Comparison of ENCODE assay signal across 15 mouse cellular contexts in genomic region chr3:65432236-65432635, GRCm38 (mm10). TPM values are rescaled to one million over a fixed set of nuclear protein-coding genes. Genes with fewer than 3 reads are reported as not detected.
A peak's percentile ranks its signal among the peaks of the same experiment; 100 is the strongest.
DNase-seq lines count a peak whose midpoint lies in the region; ATAC-seq and TF ChIP-seq lines count a peak whose summit lies in the region.
"Had no signal": no experiment of that assay in that cellular context is flagged by ENCODE, and none has a peak within 500 bp of the region (broad histone marks: within the 10 kb centered on the region; RNA-seq: fewer than 3 reads in every experiment).

No protein-coding gene starts in this region.

- no peak overlapping the region for H3K4me2 ChIP-seq in hindbrain, postnatal 0 days (ENCODE audit: low read depth, low read length)
- H3K4me2 ChIP-seq in hindbrain, embryonic 12.5 days (replicated peaks) = no peak overlapping the region
- H3K4me2 ChIP-seq: forebrain, embryonic 15.5 days; lung, embryonic 15.5 days; neural tube, embryonic 12.5 days had no signal

- H3K4me1 ChIP-seq in hindbrain, postnatal 0 days (ENCODE audit: insufficient read depth, low read length) = no peaks in the 10 kb centered on the region
- no peaks in the 10 kb centered on the region for H3K4me1 ChIP-seq in hindbrain, embryonic 12.5 days
- H3K4me1 ChIP-seq: forebrain, embryonic 15.5 days; heart, embryonic 10.5 days; lung, embryonic 15.5 days; neural tube, embryonic 12.5 days had no signal

- no peaks in the 10 kb centered on the region for H3K36me3 ChIP-seq in hindbrain, postnatal 0 days (ENCODE audit: insufficient read depth, low read length)
- H3K36me3 ChIP-seq in hindbrain, embryonic 12.5 days = no peaks in the 10 kb centered on the region
- H3K36me3 ChIP-seq: forebrain, embryonic 15.5 days; heart, embryonic 10.5 days; lung, embryonic 15.5 days; neural tube, embryonic 12.5 days had no signal

- DNase-seq in hindbrain, postnatal 0 days (ENCODE audit: low spot score) = no peak
- peak; percentile 19 for DNase-seq in thymus, postnatal 14 days
- DNase-seq in thymus, adult 18-20 months = no peak
- DNase-seq in R1 (ENCODE audit: low read depth, low spot score) = peak; percentile 52
- DNase-seq in cerebellum, adult 9-10 months = no peak
- DNase-seq: adrenal gland, adult 8-10 months; kidney, adult 8-10 months; thymus, postnatal 25 days had no signal

- TF ChIP-seq CTCF in hindbrain, postnatal 0 days (IDR thresholded peaks at IDR 0.05; ENCODE audit: low read depth) = peak; percentile 20; the same call in 1 of the 2 replicates

- no peaks in the 10 kb centered on the region for H3K27me3 ChIP-seq in hindbrain, postnatal 0 days (ENCODE audit: insufficient read depth, low read length)
- H3K27me3 ChIP-seq in hindbrain, embryonic 12.5 days = no peaks in the 10 kb centered on the region
- H3K27me3 ChIP-seq: forebrain, embryonic 15.5 days; lung, embryonic 15.5 days; neural tube, embryonic 12.5 days had no signal

- 97% methylated on average over 5 of the region's 5 CpGs for WGBS in hindbrain, postnatal 0 days
- WGBS in hindbrain, embryonic 12.5 days = 96% methylated on average over 5 of the region's 5 CpGs

- no peak overlapping the region for H3K4me3 ChIP-seq in hindbrain, postnatal 0 days (ENCODE audit: low read length)
- H3K4me3 ChIP-seq in hindbrain, embryonic 12.5 days = no peak overlapping the region
- H3K4me3 ChIP-seq: erythroblast, embryonic 14.5 days; forebrain, embryonic 15.5 days; heart, embryonic 10.5 days; lung, embryonic 15.5 days; neural tube, embryonic 12.5 days had no signal

- H3K9me3 ChIP-seq in hindbrain, postnatal 0 days (ENCODE audit: low read length) = no peaks in the 10 kb centered on the region
- H3K9me3 ChIP-seq in hindbrain, embryonic 12.5 days (replicated peaks) = no peaks in the 10 kb centered on the region
- H3K9me3 ChIP-seq: forebrain, embryonic 15.5 days; heart, embryonic 10.5 days; lung, embryonic 15.5 days; neural tube, embryonic 12.5 days had no signal

- H3K27ac ChIP-seq in hindbrain, postnatal 0 days = no peak overlapping the region
- H3K27ac ChIP-seq in hindbrain, embryonic 12.5 days = no peak overlapping the region
- H3K27ac ChIP-seq: forebrain, embryonic 15.5 days; heart, embryonic 10.5 days; lung, embryonic 15.5 days; neural tube, embryonic 12.5 days had no signal

- ATAC-seq in hindbrain, postnatal 0 days = no peak
- ATAC-seq in hindbrain, embryonic 12.5 days (ENCODE audit: low FRiP score) = no peak
- no peak for ATAC-seq in erythroblast, adult 5-6 weeks (replicated peaks; ENCODE audit: low FRiP score, poor library complexity, severe bottlenecking)
- ATAC-seq: forebrain, embryonic 15.5 days had no signal

- no peak overlapping the region for H3K9ac ChIP-seq in hindbrain, postnatal 0 days (replicated peaks; ENCODE audit: low read length)
- no peak overlapping the region for H3K9ac ChIP-seq in hindbrain, embryonic 12.5 days
- H3K9ac ChIP-seq: forebrain, embryonic 15.5 days; lung, embryonic 15.5 days; neural tube, embryonic 12.5 days had no signal

RNA-seq across cellular contexts. Expression of gene Ssr3, which starts 39.8 kb away (rescaled TPM):
- 127 and 136 TPM in 2 replicates for total RNA-seq in hindbrain, postnatal 0 days (2014; rRNA removed)
- polyA plus RNA-seq in hindbrain, postnatal 0 days (2015; fragmentation: Nextera tagmentation; extraction: Ambion mirVana) = 154 and 160 TPM in 2 replicates
- polyA plus RNA-seq in hindbrain, embryonic 12.5 days (2016; fragmentation: Nextera tagmentation; extraction: Ambion mirVana) = 211 and 222 TPM in 2 replicates
- total RNA-seq in erythroblast, adult 5-6 weeks (2015; ENCODE audit: low replicate concordance) = 85.9 and 89.7 TPM in 2 replicates
- total RNA-seq in erythroblast, adult 5-6 weeks (2017; ENCODE audit: low replicate concordance) = 72.2 and 81.8 TPM in 2 replicates

Comparison
In these comparisons a context has a peak if more than half of its experiments do, and no peak if none do; other contexts are left out.
1. DNase-seq: peak in thymus, postnatal 14 days (single experiment) and R1 (single experiment); none in hindbrain, postnatal 0 days (single experiment), thymus, adult 18-20 months (0 of 2) and cerebellum, adult 9-10 months (single experiment).